Mouse (Mus musculus) macrophage (primary cell): ENCODE measurements around the gene Scyl1. TPM values are rescaled to one million over a fixed set of nuclear protein-coding genes. Genes with fewer than 3 reads are reported as not detected.

Experiments
- H3K27ac ChIP-seq: fragments of 350-480 bp; formaldehyde crosslinking; 2 replicates; pipeline ENCODE4 v1.9.0; 2021
- H3K36me3 ChIP-seq: fragments of 350-480 bp; formaldehyde crosslinking; 2 replicates; pipeline ENCODE4 v1.9.0; 2021; ENCODE audit errors: inconsistent target
- H3K4me3 ChIP-seq: fragments of 350-480 bp; formaldehyde crosslinking; 2 replicates; pipeline ENCODE4 v1.9.0; 2021; ENCODE audit errors: inconsistent target
- H3K79me2 ChIP-seq: fragments of 350-480 bp; formaldehyde crosslinking; 2 replicates; pipeline ENCODE4 v1.9.0; 2021; ENCODE audit errors: inconsistent target
- WGBS: methylation state at CpG from one replicate; pipeline ENCODE4 v1.1.7; 2026; ENCODE audit warnings: inconsistent platforms; ENCODE audit not compliant: missing documents; 5-methylcytosine and 5-hydroxymethylcytosine counted together
- polyA plus RNA-seq: library from polyadenylated mRNA; stranded (reverse); fragments of 250-400 nt; gene quantifications from 3 replicates; pipeline ENCODE4 v1.2.4, GENCODE M21; 2018; ENCODE audit warnings: inconsistent platforms

Gene Scyl1
- polyA plus RNA-seq, 1 experiment from 2014 or later, result 54.8 TPM

GRCm38 (mm10) chr19:5751742-5752141 lies 19.5 kb downstream of the Scyl1 start:
- Histone ChIP-seq H3K79me2 (no peaks in the 10 kb centered on the region), H3K36me3 (no peaks in the 10 kb centered on the region), H3K4me3 (no peak overlapping the region), H3K27ac (no peak overlapping the region)
- WGBS, result 89% methylated on average over 13 of the region's 20 CpGs

- no peaks in the 10 kb centered on the region for H3K36me3 ChIP-seq
- 89% methylated on average over 22 of the region's 22 CpGs for WGBS
- H3K79me2 ChIP-seq, result no peaks in the 10 kb centered on the region
- H3K27ac ChIP-seq, result no peak overlapping the region
- no peak overlapping the region for H3K4me3 ChIP-seq
Measured at GRCm38 (mm10) chr19:5750951-5751350, 20.3 kb downstream of the Scyl1 start.

DNA sequence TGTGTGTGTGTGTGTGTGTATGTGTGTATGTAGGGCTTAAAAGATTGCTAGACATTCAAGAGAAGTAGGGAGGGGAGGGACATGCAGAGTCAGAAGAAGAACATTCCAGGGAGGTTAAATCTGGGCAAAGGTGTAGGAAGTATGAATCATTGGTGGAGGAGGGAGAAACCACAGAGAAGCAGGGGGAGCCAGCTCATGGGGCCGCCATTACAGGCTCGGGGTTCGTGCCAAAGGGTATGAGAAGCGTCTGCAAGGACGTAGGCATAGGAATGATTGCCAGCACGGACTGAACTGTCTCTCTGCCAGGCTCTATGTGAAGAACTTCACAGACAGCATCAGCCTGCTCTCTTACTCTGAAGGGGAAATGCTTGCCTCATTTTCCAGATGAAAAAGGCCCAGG lies 21.7 kb downstream of the Scyl1 start:
- no peaks in the 10 kb centered on the region for H3K36me3 ChIP-seq
- no peak overlapping the region for H3K27ac ChIP-seq
- whole genome bisulfite sequencing, result 81% methylated on average over 2 of the region's 6 CpGs
- no peaks in the 10 kb centered on the region for H3K79me2 ChIP-seq
- H3K4me3 ChIP-seq, result no peak overlapping the region

DNA sequence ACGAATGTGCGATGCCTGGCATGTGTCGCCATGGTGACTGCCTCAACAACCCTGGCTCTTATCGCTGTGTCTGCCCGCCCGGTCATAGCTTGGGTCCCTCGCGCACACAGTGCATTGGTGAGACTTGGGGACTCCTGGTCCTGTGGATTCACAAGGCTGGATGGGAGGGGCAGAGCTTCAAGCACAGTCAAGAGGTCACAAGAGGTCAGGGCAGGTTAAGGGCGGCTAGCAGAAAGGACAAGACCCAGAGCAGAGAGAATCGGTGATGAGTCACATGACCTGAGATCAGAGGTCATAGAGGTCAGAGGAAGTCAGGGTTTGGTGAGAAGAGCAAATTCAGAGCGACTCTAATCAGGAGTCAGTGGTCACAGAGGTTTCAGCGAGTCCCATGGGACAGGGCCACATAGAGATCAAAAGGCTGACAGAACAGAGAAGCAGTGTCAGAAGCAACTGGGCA lies 24.3 kb downstream of the Scyl1 start:
- H3K27ac ChIP-seq, result no peak overlapping the region
- H3K36me3 ChIP-seq, result no peaks in the 10 kb centered on the region
- H3K4me3 ChIP-seq, result no peak overlapping the region
- WGBS, result 87% methylated on average over 12 of the region's 12 CpGs
- H3K79me2 ChIP-seq, result no peaks in the 10 kb centered on the region

GRCm38 (mm10) chr19:5745756-5746710 lies 25.2 kb downstream of the Scyl1 start:
- H3K27ac ChIP-seq, result no peak overlapping the region
- no peaks in the 10 kb centered on the region for H3K36me3 ChIP-seq
- 66% methylated on average over 26 of the region's 36 CpGs for WGBS
- H3K4me3 ChIP-seq, result no peak overlapping the region
- H3K79me2 ChIP-seq, result no peaks in the 10 kb centered on the region

DNA sequence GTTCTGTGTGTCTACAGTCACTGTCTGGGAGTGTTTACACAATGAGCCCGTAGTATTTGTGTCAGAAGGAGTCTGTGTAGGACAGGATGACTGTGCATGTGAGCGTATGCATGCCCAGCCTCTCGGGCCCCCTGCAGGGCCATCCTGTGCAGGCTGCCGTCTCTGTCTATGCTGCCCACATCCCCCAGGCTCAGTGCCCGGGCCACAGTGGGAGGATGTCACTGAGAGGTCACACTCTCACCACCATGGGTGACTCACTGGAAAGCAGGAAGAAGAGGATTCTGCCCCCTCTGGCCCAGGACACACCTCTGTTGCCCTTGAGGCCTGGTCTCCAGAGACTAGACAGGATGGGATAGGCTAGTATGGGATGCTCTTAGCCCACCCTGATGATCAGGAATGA lies 27.6 kb downstream of the Scyl1 start:
- H3K4me3 ChIP-seq, result no peak overlapping the region
- H3K27ac ChIP-seq, result no peak overlapping the region
- H3K36me3 ChIP-seq, result no peaks in the 10 kb centered on the region
- WGBS, result 34% methylated on average over 5 of the region's 5 CpGs
- no peaks in the 10 kb centered on the region for H3K79me2 ChIP-seq

- Histone ChIP-seq H3K27ac (no peak overlapping the region), H3K79me2 (no peaks in the 10 kb centered on the region), H3K36me3 (no peaks in the 10 kb centered on the region), H3K4me3 (no peak overlapping the region)
- WGBS, result 27% methylated on average over 30 of the region's 32 CpGs
Measured at GRCm38 (mm10) chr19:5742241-5742641, 29.0 kb downstream of the Scyl1 start.

DNA sequence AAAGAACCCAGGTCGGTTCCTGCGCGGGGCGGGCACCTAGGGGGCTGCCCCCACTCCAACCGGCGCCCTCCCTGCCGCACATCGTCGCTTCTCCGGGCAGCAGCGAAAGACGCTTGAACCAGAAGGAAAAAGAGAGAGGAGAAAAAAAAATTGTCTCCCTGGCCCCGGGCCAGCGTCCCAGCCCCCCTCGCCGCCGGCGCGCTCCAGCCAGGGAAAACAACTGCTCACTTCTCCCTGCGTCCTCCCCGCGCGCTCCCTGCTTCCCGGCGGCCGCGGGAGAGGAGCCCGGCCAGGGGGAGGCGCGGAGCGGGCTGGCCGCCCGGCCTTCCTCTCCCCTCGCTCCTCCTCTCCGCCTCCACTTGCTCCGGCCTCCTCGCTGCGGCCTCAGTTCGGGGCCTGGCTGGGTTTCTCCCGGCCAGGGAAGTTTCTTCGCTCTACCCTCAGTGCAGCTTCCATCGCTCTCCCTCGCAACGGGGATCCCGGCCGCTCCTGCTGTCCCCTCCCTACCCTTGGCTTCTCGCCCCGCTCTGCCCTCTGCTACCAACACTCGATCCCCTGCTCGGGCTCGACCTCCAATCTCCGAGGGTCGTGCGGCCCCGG lies 29.5 kb downstream of the Scyl1 start:
- no peaks in the 10 kb centered on the region for H3K36me3 ChIP-seq
- no peaks in the 10 kb centered on the region for H3K79me2 ChIP-seq
- H3K27ac ChIP-seq, result no peak overlapping the region
- WGBS, result 3% methylated on average over 52 of the region's 55 CpGs
- no peak overlapping the region for H3K4me3 ChIP-seq

DNA sequence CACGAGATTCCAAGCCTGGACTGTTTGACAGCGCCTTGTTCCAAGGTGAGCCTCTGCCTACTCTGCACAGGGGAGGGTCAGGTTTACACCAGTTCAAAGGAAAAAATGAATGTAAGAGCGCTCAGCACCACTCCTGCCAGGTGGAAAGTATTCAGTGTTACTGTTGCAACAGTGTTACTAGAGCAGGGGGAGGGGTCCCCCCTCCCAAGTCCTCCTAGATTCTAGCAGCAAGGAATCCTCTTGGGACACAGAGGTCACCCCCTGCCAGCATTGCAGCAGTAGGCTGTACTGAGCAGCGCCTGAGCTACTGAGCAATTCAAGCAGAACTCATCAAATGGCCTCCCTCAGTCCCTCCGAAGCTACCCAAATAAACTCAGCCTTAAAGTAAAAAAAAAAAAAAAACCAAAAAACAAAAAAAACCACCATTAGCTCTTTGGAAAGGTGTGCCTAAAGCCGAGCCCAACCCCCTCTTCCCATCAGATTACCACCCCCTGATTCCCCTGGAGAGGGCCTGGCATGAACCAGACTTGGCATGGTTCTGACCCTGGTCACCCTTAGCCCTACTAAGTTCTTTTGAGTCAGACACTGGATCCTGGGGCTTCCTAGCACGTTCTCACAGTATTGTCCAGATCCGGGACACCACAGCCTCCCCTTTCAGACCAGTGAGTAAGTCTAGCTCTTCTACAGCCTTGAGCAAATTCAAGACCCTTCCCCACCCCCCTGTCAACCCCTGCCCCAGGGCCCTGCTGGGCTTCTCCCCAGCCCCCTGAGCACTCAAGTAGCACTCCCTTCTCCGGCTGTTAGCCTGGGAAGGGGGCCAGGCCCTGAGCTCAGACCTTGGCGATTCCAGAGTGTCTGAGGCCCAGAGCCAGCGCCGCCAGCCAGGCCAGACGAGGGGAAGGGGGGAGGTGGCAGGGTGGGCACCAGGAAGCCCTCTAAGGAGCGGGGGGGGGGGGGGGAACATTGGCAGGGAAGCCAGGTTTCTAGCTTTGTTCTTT lies 30.6 kb downstream of the Scyl1 start, which contains the start of gene Ltbp3:
Gene Ltbp3, plus strand, starts transcription at position 585 of the 998 bp plus-strand sequence.
- no peak within 1 kb of the TSS for H3K27ac ChIP-seq
- no peak within 1 kb of the TSS for H3K4me3 ChIP-seq
- WGBS, result 84% methylated on average over 13 of the region's 14 CpGs
- no peaks in the 10 kb centered on the region for H3K79me2 ChIP-seq
- H3K36me3 ChIP-seq, result no peaks in the 10 kb centered on the region

DNA sequence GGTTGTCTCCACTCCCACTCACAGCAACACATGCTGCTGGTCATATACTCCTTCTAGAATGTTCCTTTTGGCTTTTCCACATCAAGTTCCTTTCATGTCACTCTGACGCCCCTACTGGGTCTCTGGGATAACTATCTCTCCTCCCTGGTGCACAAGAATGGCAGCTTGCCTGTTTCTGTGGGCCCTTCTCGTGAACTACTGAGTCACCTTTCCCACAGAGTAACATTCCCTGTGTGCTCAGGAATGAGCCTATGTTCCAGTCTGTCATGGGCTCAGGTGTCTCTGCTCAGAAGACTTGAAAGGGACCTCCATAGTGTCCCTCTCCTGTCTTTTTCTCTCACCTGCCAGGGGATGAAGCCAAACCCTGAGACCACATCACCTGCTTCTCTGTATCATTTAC lies 31.8 kb downstream of the Scyl1 start:
- Histone ChIP-seq H3K36me3 (no peaks in the 10 kb centered on the region), H3K4me3 (no peak overlapping the region), H3K79me2 (no peaks in the 10 kb centered on the region), H3K27ac (no peak overlapping the region)
- WGBS, result 81% methylated on average over 2 of the region's 2 CpGs

- H3K79me2 ChIP-seq, result peaks cover 15% of the 10 kb centered on the region; the same call in 1 of the 2 replicates
- H3K36me3 ChIP-seq, result no peaks in the 10 kb centered on the region
- WGBS, result 74% methylated on average over 8 of the region's 9 CpGs
- no peak overlapping the region for H3K27ac ChIP-seq
- H3K4me3 ChIP-seq, result no peak overlapping the region
Measured at GRCm38 (mm10) chr19:5734325-5734724, 36.9 kb downstream of the Scyl1 start.

DNA sequence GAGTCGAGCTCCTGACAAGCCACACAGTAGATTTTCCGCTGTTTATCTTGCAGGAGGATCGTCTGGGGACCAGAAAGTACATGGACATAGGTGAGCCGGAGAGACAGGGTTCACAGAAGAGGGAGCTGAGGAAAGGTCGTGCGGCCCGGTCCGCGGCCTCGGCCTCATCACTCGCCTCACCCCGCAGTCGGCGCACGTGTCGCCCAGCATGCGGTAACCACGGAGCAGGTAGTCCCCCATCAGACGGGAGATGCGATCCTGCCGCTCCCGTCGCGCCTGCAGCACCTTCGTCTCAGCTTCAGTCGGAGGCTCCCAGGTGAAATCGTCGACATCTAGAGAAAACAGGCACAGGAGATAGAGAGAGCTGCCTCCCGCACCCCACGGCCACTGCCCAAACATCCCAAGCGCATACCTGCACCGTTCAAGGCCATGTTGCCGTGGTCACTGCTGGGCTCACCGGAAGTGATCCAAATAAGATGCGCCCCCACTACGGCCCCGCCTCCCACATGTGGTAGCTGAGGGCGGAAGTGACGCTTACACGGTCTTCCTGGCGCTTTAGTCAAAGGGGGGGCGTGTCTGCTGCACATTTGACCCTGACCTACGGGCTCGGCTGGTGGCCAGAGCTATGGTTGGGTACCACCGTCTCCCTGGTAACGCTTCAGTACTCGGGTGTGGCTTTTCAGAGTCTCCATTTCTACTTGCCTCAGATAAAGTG lies 39.8 kb downstream of the Scyl1 start:
- Histone ChIP-seq H3K4me3 (peak overlapping the region; percentile 64), H3K36me3 (no peaks in the 10 kb centered on the region), H3K27ac (no peak overlapping the region), H3K79me2 (peaks cover 38% of the 10 kb centered on the region)
- WGBS, result 2% methylated on average over 47 of the region's 47 CpGs

DNA sequence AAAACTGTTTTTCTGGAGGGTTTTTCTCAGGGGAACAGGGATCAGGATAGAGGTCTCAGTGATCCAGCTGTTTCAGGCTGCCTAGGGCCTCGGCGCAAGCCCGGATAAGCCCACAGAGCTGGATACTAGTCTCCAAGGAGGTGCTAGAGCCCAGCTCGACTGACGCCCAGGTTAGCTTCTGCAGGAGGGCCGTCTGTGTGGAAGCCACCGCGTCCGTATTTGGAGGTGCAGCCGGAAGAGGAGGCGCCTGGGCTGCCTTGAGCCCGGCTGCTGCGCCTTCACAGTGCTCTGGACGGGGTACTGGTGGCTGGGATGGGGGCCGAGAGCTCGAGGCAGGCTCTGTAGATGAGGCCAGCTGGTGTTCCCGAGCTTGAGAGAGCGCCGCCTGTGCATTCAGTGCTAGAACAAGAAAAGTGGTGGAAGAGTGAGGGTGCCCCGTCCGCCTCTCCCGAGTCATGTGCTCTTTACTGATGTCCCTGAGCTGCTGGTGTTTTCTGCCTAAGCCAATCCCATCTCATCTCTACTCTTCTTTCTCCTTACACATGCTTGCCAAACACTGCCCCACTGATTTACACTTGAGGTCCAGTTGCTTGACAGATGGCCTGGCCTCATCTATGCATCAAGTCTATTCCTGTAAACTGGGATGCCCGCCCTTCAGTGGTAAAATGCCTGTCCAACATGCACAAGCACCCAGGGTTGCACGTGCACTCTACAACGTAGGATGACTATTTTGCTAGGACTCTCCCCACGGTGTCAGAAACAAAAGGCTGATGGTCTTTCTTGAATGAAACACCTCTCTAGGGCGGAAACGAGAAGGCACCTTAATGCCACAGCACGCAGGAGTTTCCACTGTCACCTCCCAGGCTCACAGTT lies 40.7 kb downstream of the Scyl1 start:
- Histone ChIP-seq H3K4me3 (peak overlapping the region; percentile 64), H3K79me2 (peaks cover 45% of the 10 kb centered on the region), H3K27ac (no peak overlapping the region), H3K36me3 (no peaks in the 10 kb centered on the region)
- WGBS, result 82% methylated on average over 26 of the region's 29 CpGs
